Mouse (Mus musculus) embryonic facial prominence, embryonic 13.5 days (tissue): Measurements from ENCODE around the gene Rpp30. TPM values are rescaled to one million over a fixed set of nuclear protein-coding genes. Genes with fewer than 3 reads are reported as not detected.
A peak's percentile ranks its signal among the peaks of the same experiment; 100 is the strongest.

Source experiments
- ATAC-seq: fragments of 200-750 bp; cut with Nextera tagmentation; 2 replicates; pipeline ENCODE4 v1.8.0; 2017; ENCODE audit warnings: low read depth; ENCODE audit not compliant: insufficient number of reproducible peaks, insufficient read depth, low FRiP score, low TSS enrichment
- H3K27ac ChIP-seq: fragments of 300-500 bp; sonication (generic); 2 replicates; pipeline ENCODE4 v1.5.1; 2015; ENCODE audit warnings: moderate library complexity, mild to moderate bottlenecking, inconsistent platforms
- H3K27me3 ChIP-seq: fragments of 300-500 bp; sonication (generic); 2 replicates; pipeline ENCODE4 v1.6.1; 2015; ENCODE audit warnings: mild to moderate bottlenecking, inconsistent platforms
- H3K36me3 ChIP-seq: fragments of 300-500 bp; sonication (generic); 2 replicates; pipeline ENCODE4 v1.6.1; 2015; ENCODE audit warnings: mild to moderate bottlenecking, inconsistent platforms
- H3K4me1 ChIP-seq: fragments of 300-500 bp; sonication (generic); 2 replicates; pipeline ENCODE4 v1.6.1; 2015; ENCODE audit warnings: inconsistent platforms
- H3K4me2 ChIP-seq: fragments of 300-500 bp; sonication (generic); 2 replicates; pipeline ENCODE4 v1.6.1; 2015; ENCODE audit warnings: moderate library complexity, mild to moderate bottlenecking, inconsistent platforms
- H3K4me3 ChIP-seq: fragments of 300-500 bp; sonication (generic); 2 replicates; pipeline ENCODE4 v1.5.1; 2015; ENCODE audit warnings: mild to moderate bottlenecking, inconsistent platforms
- H3K9ac ChIP-seq: fragments of 300-500 bp; sonication (generic); 2 replicates; pipeline ENCODE4 v1.6.1; 2015; ENCODE audit warnings: mild to moderate bottlenecking, inconsistent platforms
- H3K9me3 ChIP-seq: fragments of 300-500 bp; sonication (generic); 2 replicates; pipeline ENCODE4 v1.6.1; 2016; ENCODE audit warnings: inconsistent platforms
- WGBS: fragments of 180-500 bp; shearing (Covaris S2); methylation state at CpG from one replicate; pipeline ENCODE4 v1.1.7; 2015; ENCODE audit warnings: mixed read lengths; 5-methylcytosine and 5-hydroxymethylcytosine counted together
- polyA plus RNA-seq: library from polyadenylated mRNA; unstranded; fragments of >200 nt; fragmentation: Nextera tagmentation; extraction: Ambion mirVana; gene quantifications from 2 replicates; pipeline ENCODE4 v1.2.1, GENCODE M21; 2015

Gene Rpp30
- polyA plus RNA-seq, 1 experiment from 2014 or later = 71.7 TPM

DNA sequence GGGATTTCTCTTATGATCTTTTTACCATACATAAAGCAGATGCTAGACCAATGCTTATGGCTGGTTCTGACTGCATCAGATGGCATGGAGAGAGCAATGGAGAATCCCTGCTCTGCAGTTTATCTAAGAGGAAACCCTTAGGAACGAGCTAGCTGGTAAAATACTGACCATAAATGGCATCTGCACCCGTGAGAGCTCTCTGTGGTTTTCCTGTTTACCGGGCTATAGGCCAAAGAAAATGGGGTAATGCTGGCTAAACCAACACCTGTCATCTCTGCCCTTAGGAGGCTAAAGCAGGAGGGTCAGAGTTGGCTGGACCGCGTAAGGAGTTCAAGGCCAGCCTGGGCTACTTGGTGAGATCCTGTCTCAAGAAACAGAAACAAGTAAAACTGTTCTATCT, 20.4 kb downstream of the Rpp30 start:
- H3K27me3 ChIP-seq = no peaks in the 10 kb centered on the region

DNA sequence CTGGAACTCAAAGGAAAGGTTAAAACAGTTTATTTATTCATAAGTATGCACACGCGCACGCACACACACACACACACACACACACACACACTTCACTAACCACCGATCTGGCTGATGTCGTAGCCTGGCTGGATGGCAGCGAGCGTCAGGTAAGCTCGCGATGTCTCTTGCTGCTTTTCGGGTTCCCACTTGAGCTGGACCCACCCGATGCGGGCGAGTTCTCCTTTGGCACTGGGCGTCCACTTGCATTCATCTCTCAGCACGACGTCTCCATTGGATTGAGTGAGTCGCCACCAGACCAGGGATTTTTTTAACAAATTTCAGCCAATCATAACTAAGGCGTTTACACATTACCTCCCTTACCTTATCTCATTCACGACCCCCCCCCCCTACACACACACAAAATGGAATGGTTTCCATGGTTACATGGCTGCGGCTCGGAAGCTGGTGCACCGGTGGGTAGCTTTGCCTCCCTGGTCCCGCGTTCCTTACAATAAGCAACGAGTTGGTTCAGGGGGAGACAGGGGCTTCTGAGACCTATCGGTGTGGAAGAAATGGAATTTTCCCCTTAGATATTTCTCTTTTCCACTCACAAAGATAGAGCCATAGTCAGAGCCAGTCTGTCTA, 25.9 kb downstream of the Rpp30 start:
- 86% methylated on average over 26 of the region's 26 CpGs for WGBS
- H3K36me3 ChIP-seq = 0 out of 2 replicates have a peak, but pooled peaks cover 3% of the 10 kb centered on the region
- no peak for ATAC-seq

More for the DNA sequence above, 20.4 kb downstream of the Rpp30 start:
- no peak overlapping the region for H3K4me3 ChIP-seq
- WGBS = 87% methylated on average over 5 of the region's 5 CpGs
- H3K9me3 ChIP-seq = no peaks in the 10 kb centered on the region
- no peaks in the 10 kb centered on the region for H3K4me1 ChIP-seq
- H3K27ac ChIP-seq = no peak overlapping the region
- H3K9ac ChIP-seq = no peak overlapping the region
- H3K4me2 ChIP-seq = no peak overlapping the region
- no peak for ATAC-seq
- peaks cover 45% of the 10 kb centered on the region for H3K36me3 ChIP-seq

DNA sequence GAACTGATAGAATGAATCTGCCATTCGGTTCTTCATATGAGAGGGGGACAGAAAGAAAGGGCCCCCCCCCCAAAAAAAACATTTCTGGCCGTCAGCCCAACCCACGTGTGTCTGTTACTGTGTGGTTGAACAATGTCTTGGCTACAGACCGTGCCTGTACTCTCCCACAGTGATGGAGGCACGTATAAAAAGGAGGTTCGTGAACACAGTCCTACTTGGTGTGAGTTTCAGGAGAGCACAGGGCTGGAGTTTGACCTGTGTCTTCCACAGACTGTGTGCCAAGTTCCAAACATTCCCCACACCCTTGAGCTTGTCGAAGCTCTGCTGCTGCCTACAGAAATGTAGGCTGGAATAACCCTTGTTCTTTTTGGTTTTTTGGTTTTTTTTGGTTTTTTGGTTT, 26.9 kb downstream of the Rpp30 start:
- H3K27me3 ChIP-seq = no peaks in the 10 kb centered on the region
- ATAC-seq = no peak
- WGBS = 50% methylated on average over 7 of the region's 7 CpGs
- no peaks in the 10 kb centered on the region for H3K9me3 ChIP-seq
- H3K27ac ChIP-seq = no peak overlapping the region
- H3K36me3 ChIP-seq = no peaks in the 10 kb centered on the region
- H3K9ac ChIP-seq = no peak overlapping the region
- H3K4me3 ChIP-seq = no peak overlapping the region
- no peaks in the 10 kb centered on the region for H3K4me1 ChIP-seq
- H3K4me2 ChIP-seq = no peak overlapping the region

More for the DNA sequence above, 25.9 kb downstream of the Rpp30 start:
- no peaks in the 10 kb centered on the region for H3K9me3 ChIP-seq
- no peak overlapping the region for H3K4me2 ChIP-seq
- no peak overlapping the region for H3K27ac ChIP-seq
- no peaks in the 10 kb centered on the region for H3K4me1 ChIP-seq
- H3K27me3 ChIP-seq = no peaks in the 10 kb centered on the region
- H3K4me3 ChIP-seq = no peak overlapping the region
- H3K9ac ChIP-seq = no peak overlapping the region

DNA sequence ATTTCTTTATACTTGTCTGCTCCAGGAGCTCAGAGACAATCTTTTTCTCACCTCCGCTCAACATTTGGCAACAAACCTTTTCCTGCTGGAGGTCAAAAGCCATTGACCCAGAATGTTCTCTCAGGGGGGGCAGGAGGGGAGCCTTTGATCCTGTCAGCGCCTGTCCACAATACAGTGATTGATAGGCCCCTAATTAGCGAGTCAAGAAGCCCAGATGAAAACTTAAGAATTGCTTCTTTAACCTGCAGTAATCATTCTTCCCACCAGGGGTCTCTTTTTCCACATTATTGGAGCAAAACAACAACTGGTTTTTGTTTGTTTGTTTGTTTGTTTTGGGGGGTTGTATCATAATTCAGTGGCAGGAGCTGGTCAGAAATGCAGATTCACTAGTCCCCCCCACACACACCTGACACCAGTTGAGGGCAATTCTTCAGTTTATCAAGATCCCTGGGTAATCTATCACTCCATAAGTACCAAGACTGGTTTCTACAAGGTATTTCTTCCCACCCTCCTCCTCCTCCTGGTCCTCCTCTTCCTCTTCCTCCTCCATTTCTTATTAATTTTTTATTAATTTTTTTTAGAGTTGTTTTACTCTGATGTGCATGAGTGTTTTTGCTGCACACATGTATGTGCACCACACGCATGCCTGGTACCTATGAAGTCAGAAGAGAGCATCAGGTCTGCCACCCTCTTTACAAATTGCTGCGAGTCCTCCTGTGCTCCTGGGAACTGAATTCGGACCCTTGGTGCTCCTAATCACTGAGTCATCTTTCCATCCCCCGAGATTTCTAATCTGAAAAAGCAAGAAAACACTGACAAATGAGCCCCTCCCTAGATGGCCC, 27.8 kb downstream of the Rpp30 start:
- H3K27ac ChIP-seq = no peak overlapping the region
- H3K4me1 ChIP-seq = peaks cover 2% of the 10 kb centered on the region; the same call in 1 of the 2 replicates
- no peak for ATAC-seq
- no peak overlapping the region for H3K4me3 ChIP-seq
- H3K27me3 ChIP-seq = no peaks in the 10 kb centered on the region
- peak overlapping the region; percentile 33; the same call in 1 of the 2 replicates for H3K4me2 ChIP-seq
- H3K9ac ChIP-seq = no peak overlapping the region
- no peaks in the 10 kb centered on the region for H3K9me3 ChIP-seq
- H3K36me3 ChIP-seq = no peaks in the 10 kb centered on the region
- 36% methylated on average over 7 of the region's 7 CpGs for WGBS

DNA sequence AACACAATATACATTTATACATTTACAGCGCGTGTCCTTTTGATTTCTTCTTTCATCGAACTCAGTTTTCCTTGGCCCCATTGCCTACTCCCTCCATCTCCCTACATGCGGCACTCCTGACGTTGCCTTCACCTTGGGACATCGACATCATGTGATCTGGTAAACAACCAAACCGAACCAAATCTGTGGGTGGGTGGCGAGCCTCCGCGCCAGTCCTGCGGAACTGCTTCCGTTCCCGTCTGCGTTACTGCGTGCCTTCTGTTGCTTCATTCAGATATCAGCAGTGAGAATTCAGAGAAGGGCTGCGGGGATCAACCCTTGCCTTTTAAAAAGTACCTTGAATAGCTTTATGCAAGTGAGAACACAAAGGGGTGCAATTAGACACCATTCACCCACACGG, 28.5 kb downstream of the Rpp30 start:
- no peak for ATAC-seq
- H3K4me2 ChIP-seq = peak overlapping the region; percentile 33; the same call in 1 of the 2 replicates

DNA sequence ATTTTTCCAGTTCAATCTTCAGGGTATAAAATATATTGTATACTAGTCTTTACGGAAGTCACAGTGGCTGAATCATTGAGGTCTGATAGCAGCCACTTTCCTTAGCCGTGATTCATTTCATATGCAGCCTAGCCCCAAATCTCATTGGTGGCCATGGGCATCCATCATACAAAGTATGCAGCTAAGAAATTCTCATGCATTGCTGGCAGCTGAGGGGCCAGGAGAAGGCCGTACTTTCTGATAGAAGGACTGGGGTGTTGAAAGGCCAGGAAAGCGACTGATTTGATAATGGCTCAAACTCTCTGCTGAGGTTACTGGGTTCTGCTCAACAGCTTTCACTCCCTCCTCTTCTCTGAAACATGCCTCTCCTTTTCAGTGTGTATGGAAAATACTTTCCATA, 32.7 kb downstream of the Rpp30 start:
- Histone ChIP-seq H3K4me3 (no peak overlapping the region), H3K36me3 (no peaks in the 10 kb centered on the region), H3K27me3 (no peaks in the 10 kb centered on the region), H3K9ac (no peak overlapping the region), H3K27ac (no peak overlapping the region), H3K4me2 (peak overlapping the region; percentile 36), H3K4me1 (peaks cover 9% of the 10 kb centered on the region; the same call in 1 of the 2 replicates), H3K9me3 (no peaks in the 10 kb centered on the region)
- ATAC-seq = no peak
- 64% methylated on average over 4 of the region's 4 CpGs for WGBS

More for the DNA sequence above, 28.5 kb downstream of the Rpp30 start:
- Histone ChIP-seq H3K27ac (no peak overlapping the region), H3K4me3 (no peak overlapping the region), H3K4me1 (peaks cover 6% of the 10 kb centered on the region; the same call in 1 of the 2 replicates), H3K9ac (no peak overlapping the region), H3K36me3 (no peaks in the 10 kb centered on the region), H3K9me3 (no peaks in the 10 kb centered on the region), H3K27me3 (no peaks in the 10 kb centered on the region)
- 60% methylated on average over 17 of the region's 17 CpGs for whole genome bisulfite sequencing

DNA sequence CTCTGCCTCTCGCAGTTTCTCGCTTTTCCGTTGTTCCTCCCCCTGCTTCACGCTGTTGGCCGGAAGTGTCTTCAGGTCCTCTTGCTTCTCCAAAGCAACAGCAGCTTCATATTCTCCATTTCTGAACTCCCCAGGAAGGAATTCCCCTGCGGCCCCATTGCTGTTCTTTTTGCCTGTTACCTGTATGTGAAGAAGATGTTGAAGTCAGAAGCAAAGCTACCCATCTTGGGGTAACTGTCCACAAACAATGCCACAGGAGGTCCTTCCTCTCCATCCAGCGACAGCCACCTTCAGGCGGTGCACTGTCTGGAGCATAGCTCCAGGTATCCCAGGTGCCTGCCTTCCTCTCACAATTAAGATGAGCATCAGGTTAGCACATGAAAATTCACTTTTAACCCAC, 35.7 kb downstream of the Rpp30 start:
- Histone ChIP-seq H3K9me3 (peaks cover 11% of the 10 kb centered on the region; the same call in 1 of the 2 replicates), H3K27me3 (no peaks in the 10 kb centered on the region), H3K4me1 (peaks cover 9% of the 10 kb centered on the region; the same call in 1 of the 2 replicates), H3K4me2 (no peak overlapping the region), H3K36me3 (no peaks in the 10 kb centered on the region), H3K4me3 (no peak overlapping the region), H3K9ac (no peak overlapping the region), H3K27ac (no peak overlapping the region)
- WGBS = 89% methylated on average over 8 of the region's 8 CpGs
- ATAC-seq = no peak

DNA sequence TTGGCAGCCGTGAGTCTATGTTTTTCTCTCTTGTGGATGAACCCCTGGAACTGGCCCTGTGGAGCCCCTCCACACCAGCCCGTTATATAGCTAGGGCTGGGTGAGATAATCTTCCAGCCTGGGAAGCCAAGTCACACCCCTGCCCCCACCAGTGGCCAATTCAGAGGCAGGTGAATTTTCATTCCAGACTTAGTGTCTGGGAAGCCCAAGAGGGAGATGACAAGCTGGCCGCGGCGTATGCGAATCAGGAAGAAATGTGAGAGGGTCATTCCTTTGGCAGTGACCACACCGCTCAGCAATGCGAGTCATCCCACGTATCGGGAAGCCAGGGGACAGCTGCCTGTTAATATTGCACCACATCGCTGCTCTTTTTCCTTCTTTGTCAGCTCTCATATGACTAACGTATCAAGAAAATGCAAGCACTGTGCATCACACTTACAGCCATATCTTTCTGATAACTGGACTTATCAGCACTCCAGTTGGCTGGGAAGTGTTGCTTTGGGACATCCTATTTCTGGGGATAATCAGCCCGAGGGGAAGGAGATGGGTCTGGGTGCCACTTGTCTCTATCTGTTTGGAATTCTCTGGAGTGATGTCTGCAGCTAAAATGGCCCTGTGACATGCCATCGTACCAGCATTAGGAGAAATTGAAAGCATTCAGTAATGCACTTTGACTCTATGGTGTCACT, 36.4 kb downstream of the Rpp30 start, which contains the start of gene Ankrd1:
Gene Ankrd1 (minus strand): TSS at position 317 of the 689 bp plus-strand sequence.
- Histone ChIP-seq H3K9me3 (peaks cover 11% of the 10 kb centered on the region; the same call in 1 of the 2 replicates), H3K36me3 (no peaks in the 10 kb centered on the region), H3K9ac (no peak within 1 kb of the TSS), H3K27me3 (no peaks in the 10 kb centered on the region), H3K27ac (no peak within 1 kb of the TSS), H3K4me3 (no peak within 1 kb of the TSS), H3K4me2 (no peak within 1 kb of the TSS), H3K4me1 (peaks cover 9% of the 10 kb centered on the region; the same call in 1 of the 2 replicates)
- ATAC-seq = no peak
- WGBS = 79% methylated on average over 14 of the region's 14 CpGs

DNA sequence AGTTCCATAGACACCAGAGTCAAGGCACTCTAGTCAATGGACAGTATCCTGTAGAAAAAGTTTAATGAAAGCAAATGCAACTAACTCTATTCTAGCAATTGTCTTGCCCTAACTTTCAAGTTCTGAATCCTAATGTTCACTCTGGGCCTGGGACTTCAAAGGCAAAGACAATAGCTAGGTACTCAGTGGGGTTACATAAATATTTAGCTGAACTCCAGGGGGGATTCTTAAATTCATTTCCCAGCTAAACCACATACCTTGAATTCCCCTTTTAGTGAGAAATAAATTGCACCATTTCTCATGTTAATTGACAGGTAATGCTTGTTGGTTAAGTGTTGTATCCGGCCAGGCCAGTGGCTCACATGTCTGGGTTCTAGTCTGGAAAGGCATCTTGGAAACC, 40.7 kb downstream of the Rpp30 start:
- Histone ChIP-seq H3K27me3 (no peaks in the 10 kb centered on the region), H3K4me2 (no peak overlapping the region), H3K4me1 (peaks cover 3% of the 10 kb centered on the region; the same call in 1 of the 2 replicates), H3K9me3 (peaks cover 11% of the 10 kb centered on the region; the same call in 1 of the 2 replicates), H3K36me3 (no peaks in the 10 kb centered on the region), H3K9ac (no peak overlapping the region), H3K4me3 (no peak overlapping the region), H3K27ac (no peak overlapping the region)
- no peak for ATAC-seq
- WGBS = 81% methylated on average over 1 of the region's 1 CpGs

DNA sequence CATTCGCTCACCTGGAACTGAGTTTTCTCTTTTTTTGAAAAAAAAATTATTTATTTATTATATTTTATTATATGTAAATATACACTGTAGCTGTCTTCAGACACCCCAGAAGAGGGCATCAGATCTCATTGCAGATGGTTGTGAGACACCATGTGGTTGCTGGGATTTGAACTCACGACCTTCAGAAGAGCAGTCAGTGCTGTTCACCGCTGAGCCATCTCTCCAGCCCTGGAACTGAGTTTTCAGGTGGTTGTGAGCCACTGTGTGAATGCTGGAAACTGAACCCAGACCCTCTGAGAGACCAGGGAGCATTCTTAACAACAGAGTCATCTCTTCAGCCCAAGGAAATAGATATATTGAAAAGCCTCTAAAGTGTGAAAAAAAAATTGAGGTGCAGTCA, 44.9 kb downstream of the Rpp30 start:
- WGBS = 92% methylated on average over 3 of the region's 3 CpGs
- Histone ChIP-seq H3K27me3 (no peaks in the 10 kb centered on the region), H3K4me3 (no peak overlapping the region), H3K9me3 (peaks cover 6% of the 10 kb centered on the region; the same call in 1 of the 2 replicates), H3K27ac (no peak overlapping the region), H3K9ac (no peak overlapping the region), H3K4me2 (no peak overlapping the region), H3K36me3 (no peaks in the 10 kb centered on the region), H3K4me1 (peaks cover 4% of the 10 kb centered on the region; the same call in 1 of the 2 replicates)
- no peak for ATAC-seq

DNA sequence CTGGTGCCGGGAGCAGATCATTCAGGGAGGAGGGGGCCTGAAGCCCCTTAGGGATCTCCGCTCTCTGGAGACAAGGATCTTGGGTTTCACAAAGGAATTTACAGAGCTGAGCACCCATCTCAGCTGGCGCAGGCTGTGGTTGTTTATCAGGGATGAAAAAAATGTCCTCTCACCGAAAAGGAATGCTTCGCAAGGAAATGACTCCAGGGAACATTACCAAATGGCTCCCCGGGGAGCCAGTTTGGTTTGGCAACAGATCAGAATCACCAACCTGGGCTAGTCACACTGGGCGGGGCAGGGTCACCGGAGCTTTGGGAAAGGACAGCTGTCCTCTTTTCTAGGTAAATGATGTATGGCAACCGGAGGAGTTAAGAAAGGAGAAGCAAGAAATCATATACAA, 45.7 kb downstream of the Rpp30 start:
- no peak overlapping the region for H3K27ac ChIP-seq
- ATAC-seq = no peak
- H3K9ac ChIP-seq = no peak overlapping the region
- 42% methylated on average over 9 of the region's 9 CpGs for WGBS
- H3K4me2 ChIP-seq = peak overlapping the region; percentile 26
- H3K9me3 ChIP-seq = no peaks in the 10 kb centered on the region
- no peak overlapping the region for H3K4me3 ChIP-seq
- H3K27me3 ChIP-seq = no peaks in the 10 kb centered on the region
- H3K4me1 ChIP-seq = peaks cover 4% of the 10 kb centered on the region; the same call in 1 of the 2 replicates
- no peaks in the 10 kb centered on the region for H3K36me3 ChIP-seq
